Mouse (Mus musculus) heart, postnatal 4 days (tissue): Measurements from ENCODE around the gene Litaf. TPM values are rescaled to one million over a fixed set of nuclear protein-coding genes. Genes with fewer than 3 reads are reported as not detected.

Experiments used
- DNase-seq: peaks from one replicate; pipeline ENCODE4 v3.0.0; 2021
- total RNA-seq, 2 experiments: library from RNA; stranded (reverse); gene quantifications; 2 replicates each; pipeline ENCODE4 v1.2.3; 2021

The Litaf gene
- 10 to 100 TPM; 50.0 to 60.4 TPM for total RNA-seq

DNA sequence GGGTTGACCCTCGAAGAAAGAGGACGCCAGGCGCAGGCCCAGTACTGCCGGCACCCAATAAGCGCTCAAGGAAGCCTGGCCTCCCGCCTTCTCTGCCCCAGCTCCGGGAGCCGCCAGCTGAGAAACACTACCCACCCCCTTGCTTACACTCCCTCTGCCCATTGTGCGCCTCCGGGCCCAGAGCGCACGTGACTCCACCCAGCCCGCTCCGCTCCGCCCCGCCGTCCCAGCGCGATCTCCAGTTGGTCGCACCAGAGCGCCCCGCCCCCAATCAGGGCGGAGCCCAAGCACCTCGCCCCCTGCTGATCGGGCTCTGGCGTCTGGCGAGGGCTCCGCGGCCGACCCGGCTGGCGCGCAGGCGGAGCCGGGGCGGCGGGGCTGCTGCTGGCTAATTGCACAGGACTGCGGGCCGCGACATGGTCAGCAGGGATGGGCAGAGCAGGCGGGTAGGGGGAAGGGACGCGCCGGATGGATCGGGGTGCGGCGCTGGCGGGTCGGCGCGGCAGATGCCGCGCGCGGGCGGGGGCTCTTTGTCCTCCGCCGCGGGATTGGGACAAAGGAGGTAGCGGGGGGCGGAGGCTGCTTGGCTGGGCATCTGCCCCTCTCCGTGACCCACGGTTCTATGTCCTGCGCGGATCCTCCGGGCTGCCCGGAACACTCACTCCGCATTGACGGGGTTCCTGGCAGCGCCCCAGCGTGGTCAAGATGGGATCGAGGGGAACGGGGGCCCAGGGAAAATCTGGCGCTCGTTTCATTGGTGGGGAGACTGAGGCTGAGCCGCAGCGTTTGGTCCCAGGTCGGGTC, at the start of gene Litaf:
Gene Litaf (minus strand): TSS at position 129 of the 804 bp plus-strand sequence.
- peak; percentile 99 for DNase-seq

DNA sequence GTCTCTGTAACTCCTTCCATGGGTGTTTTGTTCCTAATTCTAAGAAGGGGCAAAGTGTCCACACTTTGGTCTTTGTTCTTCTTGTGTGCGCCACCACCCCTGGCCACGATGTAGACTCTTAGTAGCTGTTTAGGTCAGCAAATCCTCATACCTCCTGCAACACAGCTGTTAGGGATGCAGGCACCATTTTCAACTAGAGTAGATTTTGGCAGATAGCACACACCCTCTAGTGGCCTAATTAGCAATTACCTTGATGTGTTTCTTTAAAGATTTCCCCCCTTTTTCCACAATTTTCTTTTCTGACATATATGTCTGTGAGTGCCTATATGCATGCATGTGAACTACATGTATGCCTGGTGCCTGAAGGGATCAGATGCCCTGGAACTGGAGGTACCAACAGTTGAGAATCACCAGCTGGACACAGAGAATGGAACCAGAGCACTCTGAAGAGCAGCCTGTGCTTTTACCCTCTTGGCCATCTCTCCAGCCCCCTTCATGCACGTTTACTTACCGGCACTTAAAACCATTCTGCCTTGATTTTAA, 43.3 kb upstream of the Litaf start:
- DNase-seq = no peak

DNA sequence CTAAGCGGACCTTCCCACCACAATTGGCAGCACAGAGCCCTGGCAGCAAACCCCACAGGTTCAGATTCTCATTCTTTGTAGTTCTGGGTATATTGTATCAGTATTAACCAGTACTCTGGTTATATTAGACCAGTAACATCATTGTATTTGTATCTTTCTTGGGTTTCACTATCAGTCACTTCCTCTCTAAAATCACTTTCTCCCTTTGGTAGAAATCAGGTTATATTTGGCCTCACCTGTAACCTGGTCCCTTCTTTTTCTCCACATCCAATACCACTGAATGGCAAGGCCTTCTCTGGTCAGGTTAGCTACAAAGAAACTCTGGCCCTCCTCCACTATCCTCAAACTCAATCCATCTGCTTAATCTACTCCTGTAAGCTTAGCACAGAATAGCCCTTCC, 38.9 kb upstream of the Litaf start:
- DNase-seq = no peak

DNA sequence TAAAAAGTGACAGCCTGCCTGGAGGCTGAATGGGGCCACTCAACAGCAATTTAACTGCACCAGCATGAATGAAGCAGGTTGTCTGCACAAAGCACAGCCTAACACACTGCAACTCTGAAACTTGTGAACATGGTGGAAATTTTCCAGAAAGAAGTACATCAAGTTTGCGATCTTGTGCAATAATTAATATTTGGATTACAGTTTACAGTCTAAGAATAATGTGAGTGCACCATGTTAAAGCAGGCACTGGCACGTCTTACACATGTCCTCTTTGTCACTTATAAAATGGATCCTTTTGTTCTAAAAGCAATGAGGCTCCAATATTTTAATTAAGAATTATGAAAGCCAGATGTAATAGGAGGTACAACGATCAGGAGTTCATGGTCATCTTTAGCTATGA, 31.3 kb upstream of the Litaf start:
- no peak for DNase-seq

- no peak for DNase-seq
These were observed 27.9 kb upstream of the Litaf start for GRCm38 (mm10) chr16:11093717-11094386.

DNA sequence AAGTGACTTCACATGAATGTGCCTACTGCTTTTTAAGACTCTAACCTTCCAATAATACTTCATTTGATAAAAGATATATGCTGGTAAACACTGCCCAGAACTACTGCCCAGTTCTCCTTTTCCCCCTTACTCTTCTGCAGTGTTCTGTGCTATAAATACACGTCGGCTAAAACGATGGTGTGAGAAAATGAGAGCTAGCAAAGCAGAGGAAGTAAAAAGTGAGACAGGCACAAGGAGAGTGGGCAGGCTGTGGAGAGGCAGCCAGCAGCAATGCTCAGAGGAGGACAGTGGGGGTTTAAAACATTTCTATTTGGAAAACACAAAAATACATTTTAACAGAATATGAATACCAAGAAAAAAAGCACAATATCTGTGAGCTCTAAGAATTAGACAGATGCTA, 26.6 kb upstream of the Litaf start:
- DNase-seq = no peak

GRCm38 (mm10) chr16:11092061-11092460, 26.1 kb upstream of the Litaf start:
- DNase-seq = no peak

DNA sequence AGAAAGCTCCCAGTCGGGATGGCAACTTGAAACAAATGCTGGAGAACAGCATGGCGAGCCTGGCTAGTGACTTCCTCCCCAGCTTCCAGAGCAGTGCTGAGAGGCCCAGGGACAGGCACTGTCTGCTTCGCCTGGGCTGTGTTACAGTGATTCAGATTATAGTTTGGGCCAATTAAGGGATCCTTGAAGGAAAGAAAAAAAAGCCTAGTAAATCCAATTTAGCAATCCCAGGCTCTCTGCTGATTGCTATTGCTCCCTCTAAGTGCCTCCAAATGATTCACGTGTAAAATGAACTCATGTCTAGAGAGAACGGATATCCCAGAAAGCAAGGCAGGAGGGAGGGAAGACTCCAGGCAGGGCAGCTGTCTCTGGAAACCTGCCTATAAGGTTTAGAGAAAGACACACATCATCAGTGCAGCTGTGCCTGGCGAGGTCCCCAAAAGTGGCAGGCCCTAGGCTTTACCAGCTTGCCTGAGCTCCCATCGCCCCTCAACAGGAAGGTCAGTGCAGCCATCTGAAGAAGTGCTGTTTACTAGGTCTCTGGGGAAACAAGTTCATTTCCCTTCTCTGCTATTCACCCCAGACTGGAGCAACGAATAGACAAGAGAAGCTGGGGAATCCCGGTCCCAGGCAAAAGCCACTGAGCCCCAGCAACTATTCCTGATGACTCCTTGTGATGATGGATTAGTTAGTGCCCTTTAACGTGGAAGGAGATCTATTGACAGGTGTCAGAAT, 25.0 kb upstream of the Litaf start:
- DNase-seq = no peak

GRCm38 (mm10) chr16:11086856-11087588, 21.1 kb upstream of the Litaf start:
- DNase-seq = no peak

- DNase-seq = no peak
These were observed 20.3 kb upstream of the Litaf start for GRCm38 (mm10) chr16:11086299-11086698.

GRCm38 (mm10) chr16:11084181-11084580, 18.2 kb upstream of the Litaf start:
- no peak for DNase-seq

GRCm38 (mm10) chr16:11078216-11078869, 12.4 kb upstream of the Litaf start:
- DNase-seq = no peak

GRCm38 (mm10) chr16:11077601-11078201, 11.7 kb upstream of the Litaf start:
- DNase-seq = no peak

DNA sequence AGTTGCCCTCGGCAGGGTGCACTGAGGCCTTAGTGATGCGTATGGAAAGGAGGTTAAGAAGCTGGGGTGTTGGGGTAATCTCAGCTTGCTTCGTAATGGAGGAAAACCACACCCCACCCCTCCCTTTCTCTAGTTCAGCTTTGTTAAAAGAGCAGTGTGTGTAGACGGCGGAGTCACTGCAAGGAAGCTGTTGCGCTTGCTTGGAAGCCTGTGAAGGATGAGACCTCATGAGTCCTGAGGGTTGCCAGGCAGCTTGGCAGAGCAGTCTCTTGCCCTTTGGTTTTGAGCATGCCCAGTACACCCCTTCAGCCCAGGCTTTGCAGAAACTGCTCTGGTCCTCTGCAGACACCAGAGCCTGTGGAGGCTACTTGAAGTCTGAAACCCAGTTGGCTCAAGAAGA, 7.1 kb upstream of the Litaf start:
- DNase-seq = no peak

- no peak for DNase-seq
These were observed 6.5 kb upstream of the Litaf start for GRCm38 (mm10) chr16:11072454-11072853.

DNA sequence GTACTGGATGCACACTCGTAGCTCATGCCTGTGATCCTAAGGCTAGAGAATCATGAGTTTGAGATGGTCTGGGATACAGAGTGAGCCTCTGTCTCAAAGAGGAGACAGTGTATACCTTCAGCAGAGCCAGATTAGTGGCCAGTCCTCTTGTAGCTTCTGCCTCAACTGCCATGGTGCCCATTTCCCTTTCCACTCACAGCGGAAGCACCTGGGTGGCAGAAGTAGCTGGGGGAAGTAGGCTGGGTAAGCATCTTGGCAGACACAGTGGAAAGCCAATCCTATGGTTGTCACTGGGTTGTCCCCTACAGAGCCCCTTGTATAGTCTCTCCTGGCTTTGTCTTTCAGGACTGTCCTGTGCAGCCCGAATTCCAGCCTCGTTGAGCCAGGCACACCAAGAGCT, 5.9 kb upstream of the Litaf start:
- no peak for DNase-seq

GRCm38 (mm10) chr16:11071176-11071575, 5.2 kb upstream of the Litaf start:
- no peak for DNase-seq

DNA sequence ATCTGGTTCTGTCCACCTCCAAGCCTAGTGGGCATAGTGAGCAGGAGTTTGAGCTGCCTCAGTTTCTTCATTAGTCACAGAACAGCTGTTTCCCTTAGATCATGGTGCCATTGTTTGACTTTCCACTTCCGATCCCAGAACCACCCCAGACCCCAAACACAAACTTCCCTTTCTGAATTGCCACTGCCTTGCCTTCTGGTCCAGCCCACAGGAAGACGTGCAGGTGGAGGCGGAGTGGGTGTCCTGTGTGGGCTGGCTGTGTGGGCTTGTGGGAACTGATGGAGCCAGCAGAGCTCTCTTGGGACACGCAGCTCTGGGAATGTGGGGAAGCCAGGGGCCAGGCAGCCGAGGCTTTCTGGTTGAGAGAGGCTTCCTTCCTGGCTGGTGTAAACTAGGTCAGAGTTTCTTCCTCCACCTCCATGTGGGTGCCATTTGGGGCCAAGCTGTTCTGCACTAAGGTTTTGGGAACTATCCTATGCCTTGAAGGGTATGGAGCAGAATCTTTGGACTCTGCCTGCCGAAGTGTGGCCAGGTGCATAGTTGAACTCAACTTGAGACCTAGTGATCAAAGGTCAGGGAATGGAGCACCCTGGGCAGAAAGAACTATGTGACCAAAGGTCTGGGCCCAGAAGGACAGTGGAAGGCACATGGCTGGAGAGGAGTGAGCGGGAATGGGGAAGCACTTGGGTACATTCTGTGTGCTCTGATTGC, 3.9 kb upstream of the Litaf start:
- DNase-seq = peak; percentile 47

DNA sequence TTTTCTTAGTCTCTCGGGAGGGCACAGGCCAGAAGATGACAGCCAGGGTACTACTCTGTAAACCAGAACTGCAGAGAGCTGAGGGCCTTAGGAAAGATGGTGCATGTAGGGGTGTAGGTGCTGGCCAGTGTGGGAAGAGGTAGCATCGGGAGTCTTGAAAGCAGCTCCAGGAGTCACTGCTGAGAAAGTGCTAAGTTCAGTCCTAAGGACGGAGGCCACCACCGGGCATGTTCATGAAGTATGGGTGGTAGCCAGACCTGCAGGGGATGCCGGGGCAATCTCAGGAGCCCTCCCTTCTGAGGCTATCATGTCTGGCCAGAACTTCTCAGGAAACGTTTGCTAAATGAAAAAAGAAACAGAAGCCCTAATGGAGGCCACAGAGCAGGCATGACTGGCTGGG, 3.3 kb upstream of the Litaf start:
- DNase-seq = no peak

DNA sequence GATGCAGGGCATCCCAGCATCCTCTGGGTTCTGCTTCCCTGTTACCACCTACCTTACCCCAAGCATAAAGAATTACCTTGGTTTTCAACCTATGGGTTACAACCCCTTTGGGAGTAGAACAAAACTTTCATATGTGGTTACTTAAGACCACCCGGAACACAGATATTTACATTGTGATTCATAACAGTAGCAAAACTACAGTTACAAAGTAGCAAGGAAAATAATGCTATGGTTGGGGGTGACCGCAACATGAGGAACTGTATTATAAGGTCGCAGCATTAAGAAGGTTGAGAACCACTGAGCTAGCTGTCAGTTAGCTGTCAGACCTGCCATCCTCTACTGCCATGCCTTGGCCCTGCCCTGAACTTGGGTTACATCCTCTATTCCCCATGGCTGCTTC, 2.7 kb upstream of the Litaf start:
- DNase-seq = no peak

- DNase-seq = peak; percentile 72
These were observed 855 bp upstream of the Litaf start for GRCm38 (mm10) chr16:11066833-11067191.
